Mouse (Mus musculus) stomach, embryonic 15.5 days (tissue): Measurements from ENCODE around the gene Ces1d. TPM values are rescaled to one million over a fixed set of nuclear protein-coding genes. Genes with fewer than 3 reads are reported as not detected.
"Not testable (repeated sequence)": the region's sequence is repeated elsewhere in the genome, so short reads cannot be mapped to it uniquely, and the experiment has no call there.

ENCODE experiments used
- ATAC-seq: fragments of 200-750 bp; cut with Nextera tagmentation; 2 replicates; pipeline ENCODE4 v1.8.0; 2017; ENCODE audit warnings: low read depth, moderate number of reproducible peaks, moderate TSS enrichment; ENCODE audit not compliant: insufficient read depth, low FRiP score
- H3K27ac ChIP-seq: fragments of 300-500 bp; sonication (generic); 2 replicates; pipeline ENCODE4 v1.5.1; 2015; ENCODE audit warnings: mild to moderate bottlenecking, inconsistent platforms
- H3K27me3 ChIP-seq: fragments of 300-500 bp; sonication (generic); replicated peaks from 2 replicates; pipeline ENCODE4 v1.6.1; 2015; ENCODE audit warnings: inconsistent platforms
- H3K36me3 ChIP-seq: fragments of 300-500 bp; sonication (generic); 2 replicates; pipeline ENCODE4 v1.6.1; 2015; ENCODE audit warnings: inconsistent platforms
- H3K4me1 ChIP-seq: fragments of 300-500 bp; sonication (generic); 2 replicates; pipeline ENCODE4 v1.6.1; 2015; ENCODE audit warnings: inconsistent platforms
- H3K4me2 ChIP-seq: fragments of 300-500 bp; sonication (generic); 2 replicates; pipeline ENCODE4 v1.6.1; 2015; ENCODE audit warnings: mild to moderate bottlenecking, inconsistent platforms
- H3K4me3 ChIP-seq: fragments of 300-500 bp; sonication (generic); replicated peaks from 2 replicates; pipeline ENCODE4 v1.5.1; 2015; ENCODE audit warnings: inconsistent platforms
- H3K9ac ChIP-seq: fragments of 300-500 bp; sonication (generic); 2 replicates; pipeline ENCODE4 v1.6.1; 2015; ENCODE audit warnings: inconsistent platforms
- H3K9me3 ChIP-seq: fragments of 300-500 bp; sonication (generic); 2 replicates; pipeline ENCODE4 v1.6.1; 2016; ENCODE audit warnings: inconsistent platforms
- WGBS: fragments of 180-500 bp; shearing (Covaris S2); methylation state at CpG from one replicate; pipeline ENCODE4 v1.1.7; 2015; 5-methylcytosine and 5-hydroxymethylcytosine counted together
- polyA plus RNA-seq: library from polyadenylated mRNA; unstranded; fragments of >200 nt; fragmentation: Nextera tagmentation; extraction: Ambion mirVana; gene quantifications from 2 replicates; pipeline ENCODE4 v1.2.1, GENCODE M21; 2015

The Ces1d gene
- polyA plus RNA-seq: 2.5 TPM in 2 replicates

GRCm38 (mm10) chr8:93197685-93198525, at the start of gene Ces1d:
TSS of gene Ces1d (minus strand) at chr8:93197838.
- no peaks in the 10 kb centered on the region for H3K36me3 ChIP-seq
- peak; percentile 82 for ATAC-seq
- no peak within 1 kb of the TSS for H3K27ac ChIP-seq
- 66% methylated on average over 8 of the region's 8 CpGs for WGBS
- H3K4me1 ChIP-seq: no peaks in the 10 kb centered on the region
- H3K4me3 ChIP-seq: no peak within 1 kb of the TSS
- H3K27me3 ChIP-seq: no peaks in the 10 kb centered on the region
- H3K4me2 ChIP-seq: no peak within 1 kb of the TSS
- H3K9ac ChIP-seq: no peak within 1 kb of the TSS
- H3K9me3 ChIP-seq: no peaks in the 10 kb centered on the region

GRCm38 (mm10) chr8:93246057-93246456, 48.4 kb upstream of the Ces1d start:
- Histone ChIP-seq H3K36me3 (no peaks in the 10 kb centered on the region), H3K27me3 (no peaks in the 10 kb centered on the region), H3K4me1 (no peaks in the 10 kb centered on the region), H3K27ac (no peak overlapping the region), H3K9ac (no peak overlapping the region), H3K9me3 (no peaks in the 10 kb centered on the region), H3K4me2 (no peak overlapping the region), H3K4me3 (no peak overlapping the region)
- no peak for ATAC-seq
- 71% methylated on average over 2 of the region's 2 CpGs for WGBS

- no peak overlapping the region for H3K9ac ChIP-seq
- no peak overlapping the region for H3K4me2 ChIP-seq
- H3K27me3 ChIP-seq: no peaks in the 10 kb centered on the region
- H3K4me3 ChIP-seq: no peak overlapping the region
- H3K36me3 ChIP-seq: no peaks in the 10 kb centered on the region
- no peaks in the 10 kb centered on the region for H3K9me3 ChIP-seq
- no peaks in the 10 kb centered on the region for H3K4me1 ChIP-seq
- ATAC-seq: no peak
- no peak overlapping the region for H3K27ac ChIP-seq
Observed at GRCm38 (mm10) chr8:93239884-93240283, 42.2 kb upstream of the Ces1d start.

GRCm38 (mm10) chr8:93235681-93236080, 38.0 kb upstream of the Ces1d start:
- 85% methylated on average over 1 of the region's 1 CpGs for WGBS
- no peak overlapping the region for H3K9ac ChIP-seq
- no peak overlapping the region for H3K27ac ChIP-seq
- no peak overlapping the region for H3K4me3 ChIP-seq
- no peaks in the 10 kb centered on the region for H3K27me3 ChIP-seq
- H3K4me1 ChIP-seq: no peaks in the 10 kb centered on the region
- H3K36me3 ChIP-seq: no peaks in the 10 kb centered on the region
- no peak overlapping the region for H3K4me2 ChIP-seq
- no peaks in the 10 kb centered on the region for H3K9me3 ChIP-seq
- ATAC-seq: no peak

GRCm38 (mm10) chr8:93234706-93235105, 37.1 kb upstream of the Ces1d start:
- H3K36me3 ChIP-seq: no peaks in the 10 kb centered on the region
- H3K27ac ChIP-seq: no peak overlapping the region
- no peak overlapping the region for H3K9ac ChIP-seq
- H3K27me3 ChIP-seq: no peaks in the 10 kb centered on the region
- H3K9me3 ChIP-seq: no peaks in the 10 kb centered on the region
- H3K4me2 ChIP-seq: no peak overlapping the region
- 90% methylated on average over 1 of the region's 1 CpGs for WGBS
- H3K4me1 ChIP-seq: no peaks in the 10 kb centered on the region
- ATAC-seq: no peak
- no peak overlapping the region for H3K4me3 ChIP-seq

DNA sequence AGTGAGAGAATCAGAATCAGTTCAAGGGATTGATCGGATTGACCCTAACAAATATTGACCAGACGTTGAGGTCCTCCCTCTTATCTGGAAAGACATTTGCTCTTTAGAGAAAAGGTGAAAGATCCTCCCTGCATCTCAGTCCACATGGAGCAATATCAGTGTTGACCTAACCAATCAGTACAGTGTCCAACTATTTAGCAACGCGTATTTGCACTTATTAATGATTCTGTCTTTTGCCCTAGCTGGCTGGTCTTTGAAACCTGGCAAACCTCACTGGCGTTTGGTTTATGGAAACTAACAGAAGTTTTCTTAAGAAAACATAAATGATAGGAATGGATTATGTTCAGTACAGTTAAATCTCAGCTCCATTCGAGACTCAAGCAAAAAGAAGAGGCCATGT, 36.4 kb upstream of the Ces1d start:
- 68% methylated on average over 6 of the region's 6 CpGs for WGBS

GRCm38 (mm10) chr8:93229446-93229845, 31.8 kb upstream of the Ces1d start, which contains the start of gene Ces1e:
TSS of gene Ces1e (minus strand) at chr8:93229619.
- Histone ChIP-seq H3K27me3 (no peaks in the 10 kb centered on the region), H3K4me2 (peak within 1 kb of the TSS; percentile 27), H3K9me3 (no peaks in the 10 kb centered on the region), H3K9ac (no peak within 1 kb of the TSS), H3K4me3 (no peak within 1 kb of the TSS), H3K4me1 (no peaks in the 10 kb centered on the region), H3K36me3 (no peaks in the 10 kb centered on the region), H3K27ac (peak within 1 kb of the TSS; percentile 74)
- ATAC-seq: peak; percentile 78; the same call in 1 of the 2 replicates

More for the DNA sequence above, 36.4 kb upstream of the Ces1d start:
- ATAC-seq: no peak
- Histone ChIP-seq H3K36me3 (no peaks in the 10 kb centered on the region), H3K27ac (no peak overlapping the region), H3K9ac (no peak overlapping the region), H3K4me1 (no peaks in the 10 kb centered on the region), H3K9me3 (no peaks in the 10 kb centered on the region), H3K4me2 (no peak overlapping the region), H3K27me3 (no peaks in the 10 kb centered on the region), H3K4me3 (no peak overlapping the region)

GRCm38 (mm10) chr8:93228673-93229370, 31.2 kb upstream of the Ces1d start:
- Histone ChIP-seq H3K9me3 (no peaks in the 10 kb centered on the region), H3K27ac (peak overlapping the region; percentile 74), H3K9ac (no peak overlapping the region), H3K4me2 (peak overlapping the region; percentile 27), H3K27me3 (no peaks in the 10 kb centered on the region), H3K36me3 (no peaks in the 10 kb centered on the region), H3K4me3 (no peak overlapping the region), H3K4me1 (no peaks in the 10 kb centered on the region)
- ATAC-seq: peak; percentile 76; the same call in 1 of the 2 replicates
- 50% methylated on average over 11 of the region's 11 CpGs for WGBS

- not testable (repeated sequence) for H3K4me1 ChIP-seq, H3K27ac ChIP-seq, H3K9me3 ChIP-seq, H3K36me3 ChIP-seq, H3K27me3 ChIP-seq, H3K4me3 ChIP-seq, H3K4me2 ChIP-seq, H3K9ac ChIP-seq, ATAC-seq
- 90% methylated on average over 1 of the region's 1 CpGs for WGBS
Observed at GRCm38 (mm10) chr8:93226471-93226870, 28.8 kb upstream of the Ces1d start.

GRCm38 (mm10) chr8:93221896-93222295, 24.3 kb upstream of the Ces1d start:
- no peak overlapping the region for H3K27ac ChIP-seq
- no peaks in the 10 kb centered on the region for H3K9me3 ChIP-seq
- no peaks in the 10 kb centered on the region for H3K36me3 ChIP-seq
- no peak overlapping the region for H3K9ac ChIP-seq
- H3K4me2 ChIP-seq: no peak overlapping the region
- H3K4me1 ChIP-seq: no peaks in the 10 kb centered on the region
- no peak overlapping the region for H3K4me3 ChIP-seq
- no peak for ATAC-seq
- 78% methylated on average over 3 of the region's 3 CpGs for WGBS
- no peaks in the 10 kb centered on the region for H3K27me3 ChIP-seq

DNA sequence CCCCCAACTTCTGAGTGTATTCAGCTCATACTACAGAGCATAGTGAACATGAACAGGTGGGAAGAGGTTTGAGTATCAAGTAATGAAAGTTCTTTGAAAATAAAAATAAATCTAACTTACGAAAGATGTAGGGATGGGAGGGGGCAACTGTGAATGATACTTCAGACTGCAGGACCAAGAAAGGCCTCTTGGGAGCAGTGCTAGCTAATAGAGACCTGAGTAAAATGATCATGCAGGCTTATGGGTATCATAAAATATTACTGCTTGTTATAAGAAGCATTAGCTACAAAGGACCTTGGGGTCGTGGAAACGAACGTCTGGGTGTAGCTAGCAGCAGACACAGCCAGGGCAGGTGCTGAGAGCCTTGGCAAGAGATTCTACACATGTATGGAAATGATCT, 20.2 kb upstream of the Ces1d start:
- H3K4me1 ChIP-seq: no peaks in the 10 kb centered on the region
- H3K27me3 ChIP-seq: no peaks in the 10 kb centered on the region
- ATAC-seq: no peak
- no peak overlapping the region for H3K4me3 ChIP-seq
- no peaks in the 10 kb centered on the region for H3K9me3 ChIP-seq
- H3K4me2 ChIP-seq: no peak overlapping the region
- no peaks in the 10 kb centered on the region for H3K36me3 ChIP-seq
- no peak overlapping the region for H3K27ac ChIP-seq
- no peak overlapping the region for H3K9ac ChIP-seq
- WGBS: 54% methylated on average over 4 of the region's 4 CpGs

- Histone ChIP-seq H3K9me3 (no peaks in the 10 kb centered on the region), H3K27ac (no peak overlapping the region), H3K9ac (no peak overlapping the region), H3K4me2 (no peak overlapping the region), H3K27me3 (no peaks in the 10 kb centered on the region), H3K4me1 (no peaks in the 10 kb centered on the region), H3K36me3 (no peaks in the 10 kb centered on the region), H3K4me3 (no peak overlapping the region)
- no peak for ATAC-seq
- 63% methylated on average over 1 of the region's 1 CpGs for WGBS
Observed at GRCm38 (mm10) chr8:93217375-93217774, 19.7 kb upstream of the Ces1d start.
